Mouse (Mus musculus) heart, embryonic 14.5 days (tissue): ENCODE results near the gene Apol8. TPM values are rescaled to one million over a fixed set of nuclear protein-coding genes. Genes with fewer than 3 reads are reported as not detected.
A peak's percentile ranks its signal among the peaks of the same experiment; 100 is the strongest.
"Not testable (repeated sequence)": the region's sequence is repeated elsewhere in the genome, so short reads cannot be mapped to it uniquely, and the experiment has no call there.

Source experiments
- ATAC-seq: fragments of 200-750 bp; cut with Nextera tagmentation; 2 replicates; pipeline ENCODE4 v1.8.0; 2017; ENCODE audit warnings: low read depth, moderate TSS enrichment; ENCODE audit not compliant: insufficient number of reproducible peaks, insufficient read depth, low FRiP score
- H3K27ac ChIP-seq, 2 experiments: fragments of 200-500 bp in 1 of 2; fragments of 300-500 bp in 1 of 2; sonication (generic) in 1 of 2; replicated peaks in 1 of 2; 2 replicates each; pipeline ENCODE4 v1.5.1; 2012 to 2014; ENCODE audit warnings: low read depth in 2 of 2, low read length in 2 of 2, control low read depth in 1 of 2, mild to moderate bottlenecking in 1 of 2, mixed read lengths in 1 of 2; ENCODE audit not compliant: control insufficient read depth in 1 of 2, insufficient read depth in 1 of 2
- H3K27me3 ChIP-seq: fragments of 300-500 bp; sonication (generic); 2 replicates; pipeline ENCODE4 v1.6.1; 2014; ENCODE audit warnings: mild to moderate bottlenecking, low read length, control low read depth; ENCODE audit not compliant: control insufficient read depth, insufficient read depth
- H3K36me3 ChIP-seq: fragments of 300-500 bp; sonication (generic); 2 replicates; pipeline ENCODE4 v1.6.1; 2014; ENCODE audit warnings: mild to moderate bottlenecking, control low read depth, low read length, mixed read lengths; ENCODE audit not compliant: control insufficient read depth, insufficient read depth
- H3K4me1 ChIP-seq, 2 experiments: fragments of 200-500 bp in 1 of 2; fragments of 300-500 bp in 1 of 2; sonication (generic) in 1 of 2; 2 replicates each; pipeline ENCODE4 v1.6.1; 2012 to 2014; ENCODE audit warnings: low read length in 2 of 2, control low read depth in 1 of 2, mixed read lengths in 1 of 2; ENCODE audit not compliant: control insufficient read depth in 2 of 2, insufficient read depth in 2 of 2
- H3K4me2 ChIP-seq: fragments of 300-500 bp; sonication (generic); 2 replicates; pipeline ENCODE4 v1.6.1; 2014; ENCODE audit warnings: mild to moderate bottlenecking, low read length
- H3K4me3 ChIP-seq, 2 experiments: fragments of 200-500 bp in 1 of 2; fragments of 300-500 bp in 1 of 2; sonication (generic) in 1 of 2; 2 replicates each; pipeline ENCODE4 v1.5.1; 2012 to 2014; ENCODE audit warnings: low read length in 2 of 2, mild to moderate bottlenecking in 2 of 2, control low read depth in 1 of 2, low read depth in 1 of 2, moderate library complexity in 1 of 2; ENCODE audit not compliant: control insufficient read depth in 1 of 2, insufficient read depth in 1 of 2
- H3K9ac ChIP-seq: fragments of 300-500 bp; sonication (generic); 2 replicates; pipeline ENCODE4 v1.6.1; 2014; ENCODE audit warnings: mild to moderate bottlenecking, low read length
- H3K9me3 ChIP-seq: fragments of 300-500 bp; sonication (generic); 2 replicates; pipeline ENCODE4 v1.6.1; 2016; ENCODE audit warnings: low read length, control low read depth; ENCODE audit not compliant: control insufficient read depth
- WGBS: fragments of 180-500 bp; shearing (Covaris S2); extraction: QIAGEN DNeasy Blood & Tissue Kit; methylation state at CpG from one replicate; pipeline ENCODE4 v1.1.7; 2014; 5-methylcytosine and 5-hydroxymethylcytosine counted together
- polyA plus RNA-seq: library from polyadenylated mRNA; unstranded; fragments of >200 nt; fragmentation: Nextera tagmentation; extraction: Ambion mirVana; gene quantifications from 2 replicates; pipeline ENCODE4 v1.2.1, GENCODE M21; 2014

Apol8 gene
- polyA plus RNA-seq, 1 experiment from 2014 or later: not detected

- H3K4me3 ChIP-seq: no peak overlapping the region
- no peak overlapping the region for H3K4me2 ChIP-seq
- H3K9ac ChIP-seq: no peak overlapping the region
- H3K36me3 ChIP-seq: no peaks in the 10 kb centered on the region
- WGBS: 87% methylated on average over 5 of the region's 5 CpGs
- no peaks in the 10 kb centered on the region for H3K27me3 ChIP-seq
- H3K27ac ChIP-seq: no peak overlapping the region
- H3K4me1 ChIP-seq: peaks cover 0 to 6% of the 10 kb centered on the region in 2 experiments; a peak in 1 of 4 replicates
- H3K9me3 ChIP-seq: no peaks in the 10 kb centered on the region
- no peak for ATAC-seq
Measured at GRCm38 (mm10) chr15:77731605-77732004, 25.2 kb downstream of the Apol8 start.

- H3K9ac ChIP-seq, H3K27me3 ChIP-seq, H3K9me3 ChIP-seq, H3K27ac ChIP-seq, H3K4me1 ChIP-seq, ATAC-seq, H3K4me2 ChIP-seq, H3K4me3 ChIP-seq, H3K36me3 ChIP-seq: not testable (repeated sequence)
- 100% methylated on average over 1 of the region's 4 CpGs for WGBS
Measured at GRCm38 (mm10) chr15:77728739-77729138, 28.1 kb downstream of the Apol8 start, which contains the start of gene Apol9b. Gene Apol9b (plus strand): TSS chr15:77729039.

- not testable (repeated sequence) for H3K9me3 ChIP-seq, H3K27ac ChIP-seq, H3K27me3 ChIP-seq, ATAC-seq, H3K36me3 ChIP-seq, H3K4me2 ChIP-seq, H3K4me3 ChIP-seq, H3K9ac ChIP-seq, H3K4me1 ChIP-seq
- WGBS: 83% methylated on average over 3 of the region's 3 CpGs
Measured at GRCm38 (mm10) chr15:77727745-77728144, 29.1 kb downstream of the Apol8 start.

GRCm38 (mm10) chr15:77727139-77727538, 29.7 kb downstream of the Apol8 start:
- not testable (repeated sequence) for H3K27me3 ChIP-seq, H3K36me3 ChIP-seq, H3K27ac ChIP-seq, H3K4me3 ChIP-seq, H3K9ac ChIP-seq, H3K4me2 ChIP-seq, H3K9me3 ChIP-seq, ATAC-seq, H3K4me1 ChIP-seq
- WGBS: 0% methylated on average over 1 of the region's 3 CpGs

GRCm38 (mm10) chr15:77725393-77726020, 31.3 kb downstream of the Apol8 start:
- not testable (repeated sequence) for H3K27me3 ChIP-seq

DNA sequence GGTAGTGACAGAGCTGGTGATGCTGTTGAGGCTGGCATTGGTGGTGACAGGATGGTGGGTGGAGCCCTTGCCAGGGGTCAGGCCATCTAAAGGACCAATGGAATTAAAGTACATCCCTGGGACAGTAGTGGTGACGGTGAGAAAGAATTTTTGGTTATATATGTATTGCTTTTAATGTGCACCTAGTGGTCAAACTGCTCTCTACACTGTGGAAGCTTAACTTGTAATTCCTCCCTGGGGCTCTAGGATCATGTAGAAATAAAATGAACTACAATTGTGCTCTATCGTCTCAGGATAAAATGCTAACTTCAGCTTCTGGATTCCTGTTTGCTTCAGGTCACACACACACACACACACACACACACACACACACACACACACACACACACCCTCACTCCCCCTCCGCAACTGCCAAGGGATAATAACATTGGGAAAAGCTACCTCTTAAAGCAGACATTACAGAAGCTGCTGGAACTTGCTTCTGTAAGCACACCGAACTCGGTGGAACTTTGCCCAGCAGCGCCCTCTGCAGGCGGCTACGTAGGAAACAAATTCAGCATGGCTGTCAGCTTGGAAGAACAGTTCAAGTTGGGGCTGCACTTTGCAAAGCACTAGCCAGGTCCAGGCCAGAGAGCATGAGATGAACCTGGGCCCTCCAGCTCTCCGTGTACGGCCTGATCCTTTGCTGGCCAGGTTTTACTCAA, 32.4 kb downstream of the Apol8 start:
- not testable (repeated sequence) for H3K4me2 ChIP-seq, H3K36me3 ChIP-seq, H3K27me3 ChIP-seq, H3K27ac ChIP-seq, ATAC-seq, H3K4me3 ChIP-seq, H3K9ac ChIP-seq, H3K9me3 ChIP-seq, H3K4me1 ChIP-seq
- 25% methylated on average over 2 of the region's 10 CpGs for WGBS

More at GRCm38 (mm10) chr15:77725393-77726020, 31.3 kb downstream of the Apol8 start:
- not testable (repeated sequence) for H3K9ac ChIP-seq, H3K36me3 ChIP-seq, H3K4me1 ChIP-seq, H3K9me3 ChIP-seq, H3K27ac ChIP-seq, H3K4me3 ChIP-seq, H3K4me2 ChIP-seq
- 18% methylated on average over 5 of the region's 6 CpGs for WGBS
- ATAC-seq: peak; percentile 88

DNA sequence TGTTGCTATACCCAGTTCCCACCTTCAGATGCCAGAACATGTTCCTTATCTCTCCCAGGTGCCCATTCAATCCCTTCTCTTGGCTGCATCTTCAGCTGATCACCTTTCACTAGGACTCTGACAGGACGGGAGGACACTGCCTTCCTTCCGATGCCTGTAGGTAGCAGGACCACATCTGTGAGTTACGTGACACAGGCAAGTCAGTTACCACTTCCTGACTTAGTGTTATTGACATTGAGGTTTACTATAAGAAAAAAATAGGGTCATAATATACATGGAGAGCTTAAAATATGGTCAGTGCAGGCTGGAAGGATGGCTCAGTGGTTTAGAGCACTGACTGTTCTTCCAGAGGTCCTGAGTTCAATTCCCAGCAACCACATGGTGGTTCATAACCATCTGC, 35.3 kb downstream of the Apol8 start:
- H3K9me3 ChIP-seq: not testable (repeated sequence)
- WGBS: no CpG with 5 or more reads among the region's 3 CpGs

More for the DNA sequence above, 35.3 kb downstream of the Apol8 start:
- not testable (repeated sequence) for H3K4me3 ChIP-seq, H3K27ac ChIP-seq, H3K4me2 ChIP-seq, ATAC-seq, H3K4me1 ChIP-seq, H3K27me3 ChIP-seq, H3K36me3 ChIP-seq, H3K9ac ChIP-seq
